Mouse (Mus musculus) CD8-positive naive resting alpha-beta T cell, adult 2 months (primary cell): ENCODE data around the gene Dscam.

Experiments used
- DNase-seq, 2 experiments: peaks; one replicate each; pipeline ENCODE4 v3.0.0; 2022; ENCODE audit warnings: low read depth in 2 of 2, low spot score in 2 of 2

Gene Dscam

GRCm38 (mm10) chr16:96959695-96960094, 210.9 kb downstream of the Dscam start:
- DNase-seq: no peak

GRCm38 (mm10) chr16:96945468-96946302, 224.9 kb downstream of the Dscam start:
- no peak for DNase-seq

- no peak for DNase-seq
Measured at GRCm38 (mm10) chr16:96943648-96944047, 226.9 kb downstream of the Dscam start.

GRCm38 (mm10) chr16:96934795-96935194, 235.8 kb downstream of the Dscam start:
- no peak for DNase-seq

- DNase-seq: no peak
Measured at GRCm38 (mm10) chr16:96932211-96932610, 238.3 kb downstream of the Dscam start.

- DNase-seq: no peak
Measured at GRCm38 (mm10) chr16:96931771-96932170, 238.8 kb downstream of the Dscam start.

- DNase-seq: no peak
Measured at GRCm38 (mm10) chr16:96928011-96928410, 242.5 kb downstream of the Dscam start.

GRCm38 (mm10) chr16:96927408-96927807, 243.1 kb downstream of the Dscam start:
- DNase-seq: no peak

- DNase-seq: no peak
Measured at GRCm38 (mm10) chr16:96926977-96927376, 243.6 kb downstream of the Dscam start.

- DNase-seq: no peak
Measured at GRCm38 (mm10) chr16:96923941-96924340, 246.6 kb downstream of the Dscam start.

GRCm38 (mm10) chr16:96914495-96914894, 256.1 kb downstream of the Dscam start:
- no peak for DNase-seq

- DNase-seq: no peak
Measured at GRCm38 (mm10) chr16:96912836-96913235, 257.7 kb downstream of the Dscam start.

- DNase-seq: no peak
Measured at GRCm38 (mm10) chr16:96912103-96912502, 258.4 kb downstream of the Dscam start.

- DNase-seq: no peak
Measured at GRCm38 (mm10) chr16:96910405-96911164, 260.0 kb downstream of the Dscam start.

GRCm38 (mm10) chr16:96907818-96908217, 262.7 kb downstream of the Dscam start:
- no peak for DNase-seq

- DNase-seq: no peak
Measured at GRCm38 (mm10) chr16:96907081-96907480, 263.5 kb downstream of the Dscam start.

- no peak for DNase-seq
Measured at GRCm38 (mm10) chr16:96906630-96907029, 263.9 kb downstream of the Dscam start.

- DNase-seq: no peak
Measured at GRCm38 (mm10) chr16:96904761-96905160, 265.8 kb downstream of the Dscam start.

GRCm38 (mm10) chr16:96904359-96904758, 266.2 kb downstream of the Dscam start:
- no peak for DNase-seq

GRCm38 (mm10) chr16:96902596-96902995, 268.0 kb downstream of the Dscam start:
- no peak for DNase-seq

- no peak for DNase-seq
Measured at GRCm38 (mm10) chr16:96901234-96902014, 269.1 kb downstream of the Dscam start.
